ENCODE assay signal across 8 mouse cellular contexts in the genomic region with DNA sequence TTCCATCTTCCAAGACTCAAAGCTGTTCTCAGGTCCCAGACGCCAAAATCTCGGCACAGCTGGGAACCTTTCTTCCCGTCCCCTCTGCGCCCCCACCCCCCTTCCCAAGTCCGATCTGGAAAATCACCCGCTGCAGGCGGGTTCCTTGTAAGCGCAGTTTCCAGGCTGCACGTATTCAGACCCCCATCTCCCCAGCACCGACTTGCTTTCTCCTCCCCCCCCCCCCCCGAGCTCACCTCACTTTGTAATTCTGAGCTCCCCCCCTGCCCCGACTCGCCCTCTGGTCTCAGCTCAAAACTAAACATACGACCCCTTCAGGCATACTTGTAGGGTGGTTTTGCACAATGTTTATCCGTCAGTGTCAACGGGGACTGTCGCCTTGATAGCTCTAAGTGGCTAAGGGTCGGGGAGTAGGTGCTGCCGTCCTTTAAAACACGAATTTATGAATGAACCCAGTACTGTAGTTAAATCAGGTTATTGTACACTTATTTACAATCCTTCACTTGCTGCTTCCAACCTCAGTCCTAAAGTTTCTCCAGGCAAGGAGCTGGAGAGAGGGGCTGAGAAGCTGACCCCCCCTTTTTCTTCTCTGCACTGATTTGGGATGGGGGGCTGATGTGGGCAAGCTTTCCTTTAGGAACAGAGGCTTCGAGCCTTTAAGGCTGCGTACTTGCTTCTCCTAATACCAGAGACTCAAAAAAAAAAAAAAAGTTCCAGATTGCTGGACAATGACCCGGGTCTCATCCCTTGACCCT. TPM values are rescaled to one million over a fixed set of nuclear protein-coding genes. Genes with fewer than 3 reads are reported as not detected.
A peak's percentile ranks its signal among the peaks of the same experiment; 100 is the strongest.
DNase-seq lines count a peak whose midpoint lies in the region; ATAC-seq lines count a peak whose summit lies in the region.

No protein-coding gene starts in this region.

- no peak for DNase-seq in heart, postnatal 4 days
- DNase-seq in ES-CJ7 (ENCODE audit: low read depth, low spot score) = peak; percentile 43
- DNase-seq in forebrain, embryonic 11.5 days (ENCODE audit: low spot score) = no peak
- DNase-seq in liver, embryonic 13.5 days = no peak
- DNase-seq in left cerebral cortex, adult 8-10 months (ENCODE audit: low spot score in 2 of 2) = no peak
- no peak for DNase-seq in layer of hippocampus, adult 18-20 months (ENCODE audit: low spot score in 2 of 2)

- WGBS in heart, embryonic 13.5 days = under 1% methylated on average over 23 of the region's 23 CpGs
- 2% methylated on average over 23 of the region's 23 CpGs for WGBS in forebrain, embryonic 11.5 days
- WGBS in liver, embryonic 13.5 days (ENCODE audit: insufficient replicate concordance) = 1% methylated on average over 23 of the region's 23 CpGs
- WGBS in stomach, embryonic 15.5 days = under 1% methylated on average over 21 of the region's 23 CpGs

- peaks cover 40% of the 10 kb centered on the region for H3K4me1 ChIP-seq in heart, embryonic 13.5 days
- peaks cover 12% of the 10 kb centered on the region for H3K4me1 ChIP-seq in forebrain, embryonic 11.5 days (replicated peaks; ENCODE audit: control insufficient read depth, insufficient read depth, low read length)
- H3K4me1 ChIP-seq in liver, embryonic 13.5 days (replicated peaks) = peaks cover 62% of the 10 kb centered on the region
- peaks cover 24% of the 10 kb centered on the region for H3K4me1 ChIP-seq in stomach, embryonic 15.5 days

- peak overlapping the region; percentile 86 for H3K9ac ChIP-seq in heart, embryonic 13.5 days
- H3K9ac ChIP-seq in forebrain, embryonic 11.5 days (ENCODE audit: low read length) = peak overlapping the region; percentile 49
- peak overlapping the region; percentile 69 for H3K9ac ChIP-seq in liver, embryonic 13.5 days
- 0 out of 2 replicates have a peak overlapping the region, but pooled peaks have one; percentile 23 for H3K9ac ChIP-seq in stomach, embryonic 15.5 days

- no peaks in the 10 kb centered on the region for H3K9me3 ChIP-seq in heart, embryonic 13.5 days
- no peaks in the 10 kb centered on the region for H3K9me3 ChIP-seq in forebrain, embryonic 11.5 days (ENCODE audit: control insufficient read depth, low read length)
- no peaks in the 10 kb centered on the region for H3K9me3 ChIP-seq in liver, embryonic 13.5 days (replicated peaks)
- no peaks in the 10 kb centered on the region for H3K9me3 ChIP-seq in stomach, embryonic 15.5 days

- H3K27ac ChIP-seq in heart, embryonic 13.5 days (replicated peaks) = peak overlapping the region; percentile 89
- no peak overlapping the region for H3K27ac ChIP-seq in forebrain, embryonic 11.5 days (ENCODE audit: low read depth, low read length)
- H3K27ac ChIP-seq in liver, embryonic 13.5 days = no peak overlapping the region
- peak overlapping the region; percentile 88 for H3K27ac ChIP-seq in stomach, embryonic 15.5 days

- peaks cover 11% of the 10 kb centered on the region for H3K27me3 ChIP-seq in heart, embryonic 13.5 days (replicated peaks)
- peaks cover 29% of the 10 kb centered on the region for H3K27me3 ChIP-seq in forebrain, embryonic 11.5 days (ENCODE audit: control insufficient read depth, insufficient read depth, low read length)
- peaks cover 88% of the 10 kb centered on the region for H3K27me3 ChIP-seq in liver, embryonic 13.5 days
- peaks cover 9% of the 10 kb centered on the region; the same call in 1 of the 2 replicates for H3K27me3 ChIP-seq in stomach, embryonic 15.5 days (replicated peaks)

- no peak for ATAC-seq in heart, embryonic 13.5 days (ENCODE audit: extremely low read depth, insufficient number of reproducible peaks, low FRiP score, low TSS enrichment)
- ATAC-seq in forebrain, embryonic 11.5 days (replicated peaks; ENCODE audit: low FRiP score) = peak; percentile 4; the same call in 1 of the 2 replicates
- no peak for ATAC-seq in liver, embryonic 13.5 days (ENCODE audit: low read depth)
- no peak for ATAC-seq in stomach, embryonic 15.5 days (ENCODE audit: insufficient read depth, low FRiP score, low read depth)

- H3K4me2 ChIP-seq in heart, embryonic 13.5 days = peak overlapping the region; percentile 98
- peak overlapping the region; percentile 99 for H3K4me2 ChIP-seq in forebrain, embryonic 11.5 days (ENCODE audit: low read depth, low read length, severe bottlenecking)
- peak overlapping the region; percentile 97 for H3K4me2 ChIP-seq in liver, embryonic 13.5 days
- H3K4me2 ChIP-seq in stomach, embryonic 15.5 days = peak overlapping the region; percentile 98

- peaks cover 9% of the 10 kb centered on the region; the same call in 1 of the 2 replicates for H3K36me3 ChIP-seq in heart, embryonic 13.5 days
- no peaks in the 10 kb centered on the region for H3K36me3 ChIP-seq in forebrain, embryonic 11.5 days (ENCODE audit: control insufficient read depth, insufficient read depth, low read length)
- no peaks in the 10 kb centered on the region for H3K36me3 ChIP-seq in liver, embryonic 13.5 days
- H3K36me3 ChIP-seq in stomach, embryonic 15.5 days = no peaks in the 10 kb centered on the region

- peak overlapping the region; percentile 63 for H3K4me3 ChIP-seq in heart, embryonic 13.5 days
- H3K4me3 ChIP-seq in forebrain, embryonic 11.5 days (ENCODE audit: low read depth, low read length) = peak overlapping the region; percentile 50
- H3K4me3 ChIP-seq in liver, embryonic 13.5 days (replicated peaks) = peak overlapping the region; percentile 69
- H3K4me3 ChIP-seq in stomach, embryonic 15.5 days (replicated peaks) = peak overlapping the region; percentile 55

RNA-seq across cellular contexts. Expression of gene Fos, which starts 0.9 kb away (rescaled TPM):
- polyA plus RNA-seq in heart, embryonic 13.5 days (2015; fragmentation: Nextera tagmentation; extraction: Ambion mirVana) = 5.1 and 5.4 TPM in 2 replicates
- 1 to 10 TPM; 5.6 to 9.9 TPM for total RNA-seq in heart, postnatal 4 days (2021)
- polyA plus RNA-seq in forebrain, embryonic 11.5 days (2014; fragmentation: Nextera tagmentation; extraction: Ambion mirVana) = 0.57 and 1.1 TPM in 2 replicates
- polyA plus RNA-seq in liver, embryonic 13.5 days (2015; fragmentation: Nextera tagmentation; extraction: Ambion mirVana) = 1.5 and 1.7 TPM in 2 replicates
- 10.5 and 16.4 TPM in 2 replicates for polyA plus RNA-seq in stomach, embryonic 15.5 days (2015; fragmentation: Nextera tagmentation; extraction: Ambion mirVana)
- total RNA-seq in left cerebral cortex, adult 8-10 months (2022) = 10 to 100 TPM in 3 of 4 experiments, 1 to 10 TPM in 1; 5.8 to 37.3 (median 25.8) TPM
- 10 to 100 TPM; 26.1 to 28.2 TPM for total RNA-seq in layer of hippocampus, adult 18-20 months (2021)

Comparison
In these comparisons a context has a peak if more than half of its experiments do, and no peak if none do; other contexts are left out.
1. H3K27ac ChIP-seq: peak in heart, embryonic 13.5 days (single experiment) and stomach, embryonic 15.5 days (single experiment); none in forebrain, embryonic 11.5 days (single experiment) and liver, embryonic 13.5 days (single experiment).
2. H3K9ac ChIP-seq: peak in every context shown above with its lines; median percentile 86 in heart, embryonic 13.5 days; 69 in liver, embryonic 13.5 days; 49 in forebrain, embryonic 11.5 days; 23 in stomach, embryonic 15.5 days.
3. Peak in every context shown above with its lines, with median percentiles within 50 percentile points of each other: H3K4me2 ChIP-seq and H3K4me3 ChIP-seq.